Mouse (Mus musculus) kidney, postnatal 36 days (tissue): ENCODE results near the gene Gm49387.
A peak's percentile ranks its signal among the peaks of the same experiment; 100 is the strongest.
"Not testable (repeated sequence)": the region's sequence is repeated elsewhere in the genome, so short reads cannot be mapped to it uniquely, and the experiment has no call there.

Source experiments
- DNase-seq, 2 experiments: peaks; one replicate each; pipeline ENCODE4 v3.0.0; 2021 to 2022; ENCODE audit warnings: mixed read lengths in 2 of 2

The Gm49387 gene

GRCm38 (mm10) chr14:31630677-31631076 is 10.0 kb downstream of the Gm49387 start:
- no peak for DNase-seq

- no peak for DNase-seq
Measured at GRCm38 (mm10) chr14:31622748-31623147, 17.9 kb downstream of the Gm49387 start.

- DNase-seq: no peak
Measured at GRCm38 (mm10) chr14:31620591-31621223, 20.0 kb downstream of the Gm49387 start.

- DNase-seq: no peak
Measured at GRCm38 (mm10) chr14:31617997-31618396, 22.7 kb downstream of the Gm49387 start.

GRCm38 (mm10) chr14:31617204-31617603 is 23.5 kb downstream of the Gm49387 start:
- DNase-seq: no peak

GRCm38 (mm10) chr14:31613671-31614070 is 27.0 kb downstream of the Gm49387 start:
- DNase-seq: no peak

GRCm38 (mm10) chr14:31611986-31612385 is 28.7 kb downstream of the Gm49387 start:
- no peak for DNase-seq

- peak; percentile 13 to 54 for DNase-seq
Measured at GRCm38 (mm10) chr14:31605514-31605913, 35.2 kb downstream of the Gm49387 start.

- peak; percentile 13 to 62 for DNase-seq
Measured at GRCm38 (mm10) chr14:31604916-31605315, 35.8 kb downstream of the Gm49387 start.

- not testable (repeated sequence) for DNase-seq
Measured at GRCm38 (mm10) chr14:31602616-31602979, 38.1 kb downstream of the Gm49387 start.

GRCm38 (mm10) chr14:31601908-31602615 is 38.6 kb downstream of the Gm49387 start:
- no peak for DNase-seq

- DNase-seq: no peak
Measured at GRCm38 (mm10) chr14:31597446-31597845, 43.2 kb downstream of the Gm49387 start.

- DNase-seq: no peak
Measured at GRCm38 (mm10) chr14:31596408-31596807, 44.3 kb downstream of the Gm49387 start.

- peak; percentile 64 to 72 for DNase-seq
Measured at GRCm38 (mm10) chr14:31594693-31595092, 46.0 kb downstream of the Gm49387 start.

- no peak for DNase-seq
Measured at GRCm38 (mm10) chr14:31593036-31593435, 47.6 kb downstream of the Gm49387 start.

GRCm38 (mm10) chr14:31591243-31591642 is 49.4 kb downstream of the Gm49387 start, which contains the start of gene Colq:
TSS of gene Colq (minus strand) at chr14:31591343.
- DNase-seq: no peak

- peak in 1 of 2 experiments; percentile 53 for DNase-seq
Measured at GRCm38 (mm10) chr14:31586451-31586850, 54.2 kb downstream of the Gm49387 start.

- DNase-seq: no peak
Measured at GRCm38 (mm10) chr14:31583082-31583481, 57.6 kb downstream of the Gm49387 start.

- no peak for DNase-seq
Measured at GRCm38 (mm10) chr14:31577966-31578735, 62.5 kb downstream of the Gm49387 start.

- DNase-seq: no peak
Measured at GRCm38 (mm10) chr14:31576846-31577697, 63.6 kb downstream of the Gm49387 start.

GRCm38 (mm10) chr14:31575866-31576265 is 64.8 kb downstream of the Gm49387 start:
- DNase-seq: no peak

- no peak for DNase-seq
Measured at GRCm38 (mm10) chr14:31574903-31575665, 65.6 kb downstream of the Gm49387 start.
